Mouse (Mus musculus): Measurements from ENCODE around the gene Arhgap29.

The Arhgap29 gene

DNA sequence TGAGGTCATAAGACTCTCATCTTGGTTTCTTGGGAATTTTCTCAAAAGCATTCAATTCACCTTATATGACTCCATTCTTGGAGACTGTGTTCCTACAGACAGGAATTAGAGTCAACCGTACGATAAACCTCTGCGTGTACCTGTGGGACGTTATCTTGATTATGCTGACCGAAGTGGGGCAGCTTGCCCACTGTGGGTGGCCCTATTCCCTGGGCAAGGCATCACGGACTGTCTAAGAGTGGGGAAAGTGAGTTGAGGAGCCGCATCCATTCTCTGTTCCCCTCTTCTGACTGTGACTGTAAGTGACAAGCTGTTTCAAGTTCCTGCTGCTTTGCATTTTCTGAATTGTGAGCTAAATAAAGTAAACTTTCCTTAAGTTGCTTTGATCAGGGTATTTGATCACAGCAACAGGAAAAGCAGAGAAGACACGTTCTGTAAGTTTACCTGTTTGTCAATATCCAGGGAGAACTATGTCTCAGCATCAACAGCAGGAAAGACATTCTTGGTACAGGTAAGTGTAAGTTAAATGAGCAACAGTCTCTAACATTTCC is at the start of gene Arhgap29:
Arhgap29 (plus strand) TSS at position 501 of the 551 bp plus-strand sequence.
- no peak for DNase-seq (ENCODE audit: low read depth)

GRCm38 (mm10) chr3:121902729-121903128 is 49.6 kb upstream of the Arhgap29 start:
- DNase-seq (ENCODE audit: low read depth): no peak

DNA sequence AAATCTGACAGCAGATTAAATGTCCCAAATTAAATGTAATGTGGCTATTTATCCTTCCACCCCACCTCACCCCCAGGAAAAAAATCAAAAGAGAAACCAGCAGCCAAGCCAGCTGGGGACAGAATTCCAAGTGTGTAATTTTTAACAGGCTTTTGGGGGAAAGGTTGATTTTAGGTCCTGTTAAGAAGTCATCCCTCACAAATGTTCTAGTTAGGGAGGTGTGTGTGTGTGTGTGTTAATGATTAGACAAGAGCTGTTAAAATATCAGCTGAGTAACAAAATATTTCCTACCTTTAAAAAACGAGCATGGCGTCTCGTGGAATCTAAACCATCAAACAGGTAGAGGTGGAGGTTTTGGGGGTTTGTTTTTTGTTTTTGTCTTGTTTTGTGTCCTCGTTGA is 49.1 kb upstream of the Arhgap29 start:
- no peak for DNase-seq (ENCODE audit: low read depth)

DNA sequence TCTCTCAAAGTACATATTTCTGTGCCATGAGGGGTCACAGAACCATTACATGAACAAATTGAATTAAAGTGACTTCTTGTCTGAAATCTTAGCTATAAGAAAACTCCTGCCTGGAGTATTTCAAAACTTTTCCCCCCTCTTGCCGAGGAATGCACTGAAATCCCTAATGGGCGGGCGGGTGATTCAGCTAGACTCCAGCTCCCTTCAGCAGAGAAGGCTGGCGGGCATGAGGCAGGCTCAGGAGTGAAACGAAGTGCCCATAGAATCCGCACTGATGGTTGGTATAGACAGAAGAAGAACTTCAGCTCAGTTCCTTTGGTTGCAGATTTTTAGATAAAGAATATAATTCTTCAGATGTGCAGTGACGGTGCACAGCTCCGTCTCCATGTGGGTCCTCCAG is 48.6 kb upstream of the Arhgap29 start:
- DNase-seq (ENCODE audit: low read depth): no peak

- no peak for DNase-seq (ENCODE audit: low read depth)
Observed at GRCm38 (mm10) chr3:121904476-121904875, 47.9 kb upstream of the Arhgap29 start.

DNA sequence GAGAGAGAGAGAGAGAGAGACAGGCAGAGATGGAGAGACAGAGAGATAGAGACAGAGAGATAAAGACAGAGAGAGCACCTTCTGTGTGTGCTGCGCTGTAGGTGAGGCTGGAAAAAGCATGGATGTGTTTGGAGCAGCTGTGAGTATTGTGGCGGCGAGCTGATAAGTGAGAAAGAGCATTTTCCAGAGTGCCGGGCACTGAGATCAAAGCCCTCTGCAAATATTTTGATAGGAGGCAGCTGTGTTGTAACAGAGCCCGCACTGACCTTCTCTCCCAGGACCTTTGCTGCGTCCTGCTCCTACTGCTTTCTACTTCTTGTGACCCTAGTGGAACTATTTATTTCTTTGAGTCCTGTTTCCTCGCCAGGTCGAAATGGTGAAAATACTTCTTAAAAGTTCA is 45.7 kb upstream of the Arhgap29 start:
- no peak for DNase-seq (ENCODE audit: low read depth)

- DNase-seq (ENCODE audit: low read depth): no peak
Observed at GRCm38 (mm10) chr3:121909155-121909554, 43.2 kb upstream of the Arhgap29 start.

DNA sequence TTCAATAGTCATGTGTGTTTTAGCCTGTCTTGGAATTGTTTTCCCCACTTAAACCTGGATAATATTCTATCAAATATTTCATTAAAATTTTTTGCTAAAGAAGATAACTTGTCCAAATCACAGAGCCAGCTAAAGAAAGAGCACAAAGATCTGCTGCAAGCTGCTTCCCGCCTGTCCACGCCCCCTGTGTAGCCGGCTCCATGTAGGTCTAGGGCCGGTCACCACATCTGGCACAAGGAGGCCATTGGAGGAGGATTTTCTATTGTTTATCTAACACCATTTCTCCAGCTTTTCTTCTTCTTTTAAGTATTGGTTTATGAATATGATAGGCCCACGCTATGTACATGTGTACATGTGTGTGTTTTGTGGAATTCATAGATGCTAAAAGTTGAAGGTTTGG is 38.9 kb upstream of the Arhgap29 start:
- DNase-seq (ENCODE audit: low read depth): no peak

- DNase-seq (ENCODE audit: low read depth): no peak
Observed at GRCm38 (mm10) chr3:121914459-121915185, 37.7 kb upstream of the Arhgap29 start.

- DNase-seq (ENCODE audit: low read depth): no peak
Observed at GRCm38 (mm10) chr3:121915191-121915590, 37.1 kb upstream of the Arhgap29 start.

DNA sequence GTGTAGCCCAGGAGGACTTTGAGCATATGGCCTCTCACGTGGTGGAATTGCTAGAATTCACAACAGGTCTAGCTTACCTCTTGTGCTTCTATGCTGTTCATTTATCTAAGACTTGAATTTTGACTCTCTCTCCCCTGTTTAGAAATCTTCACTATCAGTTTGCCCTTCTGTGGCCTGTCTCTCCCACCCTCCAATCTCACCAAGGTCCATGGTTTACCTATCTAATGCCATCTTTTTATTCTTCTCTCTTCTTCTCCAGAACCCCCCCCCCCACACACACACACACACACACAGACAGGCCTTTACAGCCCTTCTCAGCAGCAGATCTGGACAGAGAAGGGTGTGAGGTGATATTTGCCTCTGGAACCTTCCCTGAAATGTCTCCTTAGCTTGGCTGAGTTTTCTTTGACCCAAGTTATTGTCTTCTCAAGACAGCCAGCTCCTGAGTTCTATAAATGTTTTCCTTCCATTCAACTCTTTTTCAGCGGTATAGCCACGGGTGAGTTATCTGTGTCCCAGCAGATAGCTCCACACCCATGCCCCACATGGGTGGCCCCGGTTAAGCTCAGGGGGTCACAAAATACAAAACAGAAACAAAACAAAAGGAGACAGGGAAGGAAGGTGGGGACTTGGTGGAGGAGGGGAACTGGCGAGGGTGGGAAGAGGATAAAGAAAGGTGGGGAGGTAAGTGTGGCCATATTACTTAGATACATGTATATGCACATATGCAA is 35.4 kb upstream of the Arhgap29 start:
- no peak for DNase-seq (ENCODE audit: low read depth)

GRCm38 (mm10) chr3:121917658-121918057 is 34.7 kb upstream of the Arhgap29 start:
- DNase-seq (ENCODE audit: low read depth): no peak

DNA sequence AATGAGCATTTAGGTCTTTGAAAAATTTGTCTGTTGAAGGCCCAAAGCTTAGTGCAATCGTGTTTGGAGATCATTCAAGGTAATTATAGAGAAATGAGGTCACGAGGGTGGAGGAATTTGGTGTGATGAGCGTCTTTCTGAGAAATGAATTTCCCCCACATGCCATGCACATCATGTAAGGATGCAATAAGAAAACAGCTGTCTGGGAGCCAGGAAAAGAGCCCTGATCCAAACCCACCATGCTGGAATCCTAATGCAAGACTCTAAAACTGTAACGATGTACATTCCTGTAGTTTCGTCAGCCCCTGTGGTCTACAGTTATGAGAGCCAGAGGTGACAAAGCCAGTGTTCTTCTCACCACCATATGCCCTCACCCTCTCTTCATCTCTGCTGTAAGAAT is 32.4 kb upstream of the Arhgap29 start:
- DNase-seq (ENCODE audit: low read depth): no peak

GRCm38 (mm10) chr3:121920769-121921168 is 31.6 kb upstream of the Arhgap29 start:
- DNase-seq (ENCODE audit: low read depth): no peak

DNA sequence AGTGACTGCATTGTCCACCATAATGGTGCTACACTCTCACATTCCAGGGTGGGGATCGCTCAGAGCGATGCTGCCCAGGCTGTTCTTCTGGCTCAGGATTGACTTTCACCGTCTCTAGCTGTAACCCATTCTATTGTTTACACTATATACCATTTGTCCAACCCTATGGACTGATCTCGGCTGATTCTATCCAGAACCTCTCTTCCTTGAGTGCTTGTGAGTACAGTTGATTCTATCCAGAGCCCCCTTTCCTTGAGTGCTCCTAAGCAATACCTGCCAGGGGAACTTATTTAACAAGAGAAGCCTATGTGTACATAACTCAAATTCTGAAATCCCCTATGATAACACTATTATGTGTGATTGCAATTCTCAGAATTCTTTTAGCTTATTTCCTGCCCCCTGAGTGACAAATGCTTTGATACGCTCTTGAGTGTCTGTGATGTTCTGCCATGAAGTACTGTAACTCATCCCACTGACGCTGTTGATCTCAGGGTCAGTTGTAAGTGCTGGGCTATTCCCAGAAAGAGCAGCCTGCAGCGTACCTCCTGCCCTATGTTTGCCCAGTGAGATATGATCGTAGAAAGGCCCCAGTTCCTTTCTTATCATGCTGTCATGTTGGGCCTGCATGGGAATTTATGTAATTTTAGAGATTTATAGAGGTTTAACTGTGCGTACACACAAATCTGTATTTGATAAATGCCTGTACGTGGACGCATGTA is 27.4 kb upstream of the Arhgap29 start:
- no peak for DNase-seq (ENCODE audit: low read depth)

DNA sequence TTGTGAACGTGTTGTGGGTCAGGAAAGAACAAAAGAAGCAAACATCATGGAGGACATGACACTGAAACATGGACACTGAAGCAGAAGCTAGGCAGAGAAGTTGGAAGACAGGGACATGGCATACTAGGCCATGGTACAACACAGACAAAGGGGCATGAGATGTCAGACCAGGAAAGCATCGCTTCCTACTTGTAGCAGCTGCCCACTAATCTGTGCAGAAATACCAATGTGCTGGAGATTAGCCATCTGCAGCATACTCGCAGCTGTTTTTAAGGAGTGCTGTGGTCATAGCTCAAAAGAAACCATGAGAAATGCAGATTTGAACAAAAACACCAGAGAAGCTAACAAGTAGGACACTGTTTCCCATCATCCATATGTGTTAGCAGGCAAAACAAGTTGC is 24.7 kb upstream of the Arhgap29 start:
- DNase-seq (ENCODE audit: low read depth): no peak

- DNase-seq (ENCODE audit: low read depth): no peak
Observed at GRCm38 (mm10) chr3:121932815-121933214, 19.5 kb upstream of the Arhgap29 start.

DNA sequence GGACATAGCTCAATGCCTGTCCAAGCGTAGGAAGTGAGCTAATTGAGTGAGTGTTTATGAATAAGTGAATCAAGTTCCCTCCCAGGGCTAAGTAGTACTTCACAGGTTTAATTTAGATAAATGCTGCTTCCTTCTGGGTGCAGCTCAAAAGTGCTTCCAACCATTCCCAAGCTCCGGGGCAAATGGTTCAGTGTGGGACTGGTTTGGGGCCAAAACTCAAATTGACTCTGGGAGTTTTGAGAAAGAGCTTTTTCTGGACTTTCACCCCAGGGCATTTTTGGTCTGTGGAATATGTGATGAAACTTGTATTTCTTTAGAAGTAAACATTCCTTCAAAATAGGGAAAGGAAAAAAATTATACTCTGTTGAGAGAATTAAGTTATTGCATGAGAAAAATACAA is 16.1 kb upstream of the Arhgap29 start:
- DNase-seq (ENCODE audit: low read depth): no peak

GRCm38 (mm10) chr3:121937036-121937435 is 15.3 kb upstream of the Arhgap29 start:
- DNase-seq (ENCODE audit: low read depth): no peak

DNA sequence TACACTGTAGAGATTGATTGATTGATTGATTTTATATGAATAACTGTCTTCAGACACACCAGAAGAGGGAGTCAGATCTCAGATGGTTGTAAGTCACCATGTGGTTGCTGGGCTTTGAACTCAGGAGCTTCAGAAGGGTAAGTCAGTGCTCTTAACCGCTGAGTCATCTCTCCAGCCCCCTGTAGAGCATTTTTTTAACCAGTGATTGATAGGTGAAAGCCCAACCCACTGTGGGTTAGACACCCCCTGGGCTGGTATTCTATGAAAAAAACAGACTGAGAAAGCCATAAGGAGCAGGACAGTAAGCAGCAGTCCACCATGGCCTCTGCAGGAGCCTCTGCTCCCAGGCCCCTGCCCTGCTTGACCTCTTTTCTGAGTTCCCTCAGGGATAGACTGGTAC is 12.7 kb upstream of the Arhgap29 start:
- no peak for DNase-seq (ENCODE audit: low read depth)

DNA sequence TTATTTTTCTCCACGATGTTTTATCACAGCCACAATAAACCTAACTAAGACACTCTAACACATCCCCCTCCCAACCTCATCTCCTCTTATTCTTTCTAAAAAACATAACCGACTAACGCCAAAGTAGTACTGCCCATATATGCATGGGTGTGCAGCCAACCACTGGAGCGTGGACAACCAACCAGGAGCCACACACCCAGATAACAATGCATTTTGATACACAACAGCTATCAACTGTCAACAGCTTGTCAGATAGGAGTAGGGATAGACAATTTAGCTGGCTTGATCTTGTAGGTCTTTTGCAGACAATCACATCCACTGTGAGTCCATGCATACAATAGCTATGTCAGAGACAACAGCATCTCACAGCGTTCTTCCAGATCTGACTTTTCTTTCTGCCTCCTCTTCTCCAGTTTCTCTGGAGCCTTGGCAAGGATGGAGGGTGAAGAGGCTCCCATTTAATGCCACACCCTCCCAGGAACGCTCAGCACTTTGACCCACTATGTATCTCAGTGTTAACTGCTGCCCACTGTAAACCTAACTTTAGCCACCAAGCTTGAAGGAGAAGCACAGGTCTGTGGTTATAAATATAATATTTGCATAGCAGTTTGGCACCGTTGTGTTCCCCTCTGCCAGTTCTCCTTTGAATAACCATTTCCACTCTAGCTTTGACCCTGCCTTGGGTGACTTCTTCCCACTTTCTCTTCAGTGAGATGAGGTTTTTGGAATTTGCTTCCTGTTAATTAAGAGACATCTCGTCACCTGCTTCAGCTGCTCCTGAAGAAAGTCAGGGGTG is 12.0 kb upstream of the Arhgap29 start:
- no peak for DNase-seq (ENCODE audit: low read depth)

DNA sequence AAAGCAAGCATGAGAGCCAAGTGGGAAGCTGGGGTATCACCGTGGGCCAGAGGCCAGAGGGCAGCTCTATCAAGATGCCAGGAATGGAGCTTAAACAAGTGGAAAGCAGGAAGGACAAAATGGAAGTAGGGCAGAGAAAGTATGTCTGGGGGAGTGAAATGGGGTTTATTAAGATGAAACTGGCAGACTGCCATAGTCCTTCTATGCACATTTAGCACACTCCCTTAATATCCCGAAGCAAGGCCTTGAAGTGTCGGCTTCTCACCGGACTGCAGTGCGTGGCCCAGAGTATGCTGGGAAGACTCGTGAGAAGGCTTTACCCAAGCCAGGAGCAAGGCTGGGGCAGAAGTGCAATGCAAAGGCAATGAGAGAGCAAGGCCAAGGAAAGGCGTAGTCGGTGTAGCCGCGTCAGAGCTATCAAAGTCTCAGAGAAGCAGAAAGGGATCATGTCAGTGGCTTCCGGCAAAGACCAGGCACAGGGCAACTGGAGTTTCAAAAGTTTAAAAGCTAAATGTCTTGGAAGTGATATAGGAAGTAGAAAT is 11.1 kb upstream of the Arhgap29 start:
- no peak for DNase-seq (ENCODE audit: low read depth)
